ENCODE assay signal across 20 mouse cellular contexts in the genomic region with DNA sequence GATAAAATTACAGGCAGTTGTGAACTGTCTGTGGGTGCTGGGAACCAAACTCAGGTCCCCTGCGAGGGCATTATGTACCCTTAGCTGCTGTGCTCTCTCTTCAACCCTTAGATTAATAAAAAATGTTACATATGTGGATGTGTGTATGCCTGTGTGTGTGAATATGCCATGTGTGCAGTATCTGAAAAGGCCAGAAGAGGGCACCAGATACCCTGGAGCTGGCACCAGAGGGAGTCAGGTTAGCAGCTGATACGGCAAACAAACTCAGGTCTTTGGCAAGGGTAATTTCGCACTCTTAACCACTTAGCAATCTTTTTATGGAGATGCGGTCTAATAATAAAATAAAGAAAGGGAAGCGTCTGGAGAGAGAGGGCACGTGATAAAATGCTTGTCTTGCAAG. TPM values are rescaled to one million over a fixed set of nuclear protein-coding genes. Genes with fewer than 3 reads are reported as not detected.
DNase-seq lines count a peak whose midpoint lies in the region; ATAC-seq and TF ChIP-seq lines count a peak whose summit lies in the region.
"Had no signal": no experiment of that assay in that cellular context is flagged by ENCODE, and none has a peak within 500 bp of the region (broad histone marks: within the 10 kb centered on the region; RNA-seq: fewer than 3 reads in every experiment).

No protein-coding gene starts in this region.

- no peak overlapping the region for H3K4me2 ChIP-seq in forebrain, postnatal 0 days (ENCODE audit: low read depth)
- no peak overlapping the region for H3K4me2 ChIP-seq in forebrain, embryonic 15.5 days (replicated peaks)
- H3K4me2 ChIP-seq: embryonic facial prominence, embryonic 12.5 days; heart, embryonic 13.5 days; intestine, embryonic 15.5 days; limb, embryonic 12.5 days; neural tube, embryonic 15.5 days had no signal

- peak; percentile 36; the same call in 1 of the 2 replicates for TF ChIP-seq CTCF in forebrain, postnatal 0 days (IDR thresholded peaks at IDR 0.05; ENCODE audit: low read depth)
- TF ChIP-seq CTCF in left cerebral cortex, adult 2 months (IDR thresholded peaks at IDR 0.05), result peak; percentile 23
- TF ChIP-seq CTCF in testis, adult 2 months (IDR thresholded peaks at IDR 0.05; ENCODE audit: control insufficient read depth, insufficient read depth, insufficient replicate concordance, low read depth, low read length), result peak; percentile 37; the same call in 1 of the 2 replicates

- no peaks in the 10 kb centered on the region for H3K27me3 ChIP-seq in forebrain, postnatal 0 days (ENCODE audit: insufficient read depth, low read length)
- H3K27me3 ChIP-seq in forebrain, embryonic 15.5 days, result no peaks in the 10 kb centered on the region
- no peaks in the 10 kb centered on the region for H3K27me3 ChIP-seq in testis, adult 2 months (ENCODE audit: control insufficient read depth, insufficient read depth, low read length)
- H3K27me3 ChIP-seq: embryonic facial prominence, embryonic 12.5 days; heart, embryonic 13.5 days; intestine, embryonic 15.5 days; limb, embryonic 12.5 days; neural tube, embryonic 15.5 days had no signal

- no peak for DNase-seq in forebrain, postnatal 0 days
- DNase-seq in left cerebral cortex, adult 2 months (ENCODE audit: extremely low spot score in 1 of 2, low spot score in 2 of 2), result no peak
- no peak for DNase-seq in left cerebral cortex, adult 9 months (ENCODE audit: low spot score in 2 of 2)
- DNase-seq in testis, postnatal 10 days (ENCODE audit: low spot score), result no peak
- peak; percentile 51 for DNase-seq in naive thymus-derived CD4-positive, alpha-beta T cell, adult 2 months (ENCODE audit: low read depth)
- DNase-seq in right cerebral cortex, postnatal 36 days (ENCODE audit: low spot score in 2 of 2), result no peak
- DNase-seq: cerebellum, adult 18-20 months; kidney, postnatal 4 days; layer of hippocampus, postnatal 36 days; lung, postnatal 10 days; retina, postnatal 1 day had no signal

- no peak overlapping the region for H3K4me3 ChIP-seq in forebrain, postnatal 0 days (ENCODE audit: low read depth, low read length)
- H3K4me3 ChIP-seq in forebrain, embryonic 15.5 days, result no peak overlapping the region
- no peak overlapping the region for H3K4me3 ChIP-seq in left cerebral cortex, adult 2 months
- H3K4me3 ChIP-seq in testis, adult 2 months (ENCODE audit: control insufficient read depth, low read depth, low read length), result no peak overlapping the region
- H3K4me3 ChIP-seq: embryonic facial prominence, embryonic 12.5 days; heart, embryonic 13.5 days; hindbrain, embryonic 10.5 days; intestine, embryonic 15.5 days; limb, embryonic 12.5 days; neural tube, embryonic 15.5 days had no signal

- no peak for ATAC-seq in forebrain, postnatal 0 days
- no peak for ATAC-seq in forebrain, embryonic 15.5 days (replicated peaks)
- ATAC-seq: intestine, embryonic 15.5 days had no signal

- no peaks in the 10 kb centered on the region for H3K4me1 ChIP-seq in forebrain, postnatal 0 days (ENCODE audit: insufficient read depth)
- no peaks in the 10 kb centered on the region for H3K4me1 ChIP-seq in forebrain, embryonic 15.5 days
- no peaks in the 10 kb centered on the region for H3K4me1 ChIP-seq in testis, adult 2 months (ENCODE audit: control insufficient read depth, insufficient read depth, low read length)
- H3K4me1 ChIP-seq: embryonic facial prominence, embryonic 12.5 days; heart, embryonic 13.5 days; hindbrain, embryonic 10.5 days; intestine, embryonic 15.5 days; limb, embryonic 12.5 days; neural tube, embryonic 15.5 days had no signal

- H3K9ac ChIP-seq in forebrain, postnatal 0 days, result no peak overlapping the region
- H3K9ac ChIP-seq in forebrain, embryonic 15.5 days (replicated peaks), result no peak overlapping the region
- H3K9ac ChIP-seq: embryonic facial prominence, embryonic 12.5 days; heart, embryonic 13.5 days; intestine, embryonic 15.5 days; limb, embryonic 12.5 days; neural tube, embryonic 15.5 days had no signal

- WGBS in forebrain, postnatal 0 days, result 96% methylated on average over 6 of the region's 6 CpGs
- WGBS in forebrain, embryonic 15.5 days, result 97% methylated on average over 6 of the region's 6 CpGs

- intact Hi-C loops in left cerebral cortex, adult 2 months (cut with DNase I), result no loop called here

- peaks cover 78% of the 10 kb centered on the region for H3K36me3 ChIP-seq in forebrain, postnatal 0 days (ENCODE audit: insufficient read depth)
- peaks cover 66% of the 10 kb centered on the region for H3K36me3 ChIP-seq in forebrain, embryonic 15.5 days
- H3K36me3 ChIP-seq in testis, adult 2 months (ENCODE audit: control insufficient read depth, insufficient read depth, low read length), result no peaks in the 10 kb centered on the region; the same call in 1 of the 2 replicates

- no peak overlapping the region for H3K27ac ChIP-seq in forebrain, postnatal 0 days (ENCODE audit: low read depth, low read length)
- no peak overlapping the region for H3K27ac ChIP-seq in forebrain, embryonic 15.5 days (replicated peaks)
- no peak overlapping the region for H3K27ac ChIP-seq in left cerebral cortex, adult 2 months
- H3K27ac ChIP-seq in testis, adult 2 months (ENCODE audit: control insufficient read depth, insufficient read depth, low read depth, low read length), result no peak overlapping the region
- H3K27ac ChIP-seq: embryonic facial prominence, embryonic 12.5 days; heart, embryonic 13.5 days; hindbrain, embryonic 10.5 days; intestine, embryonic 15.5 days; limb, embryonic 12.5 days; neural tube, embryonic 15.5 days had no signal

- no peak for TF ChIP-seq POLR2A in testis, adult 2 months (IDR thresholded peaks at IDR 0.05; ENCODE audit: control insufficient read depth, low read depth, low read length)

- no peaks in the 10 kb centered on the region for H3K9me3 ChIP-seq in forebrain, postnatal 0 days (ENCODE audit: low read length)
- no peaks in the 10 kb centered on the region for H3K9me3 ChIP-seq in forebrain, embryonic 15.5 days
- H3K9me3 ChIP-seq: embryonic facial prominence, embryonic 12.5 days; intestine, embryonic 15.5 days; neural tube, embryonic 15.5 days had no signal

RNA-seq across cellular contexts. Expression of a gene that starts 12.3 kb away (rescaled TPM):
- 0.77 TPM in 1 of 2 replicates, not detected in the other for total RNA-seq in forebrain, postnatal 0 days (2014; rRNA removed)
- 0.11 TPM in 1 of 2 replicates, not detected in the other for polyA plus RNA-seq in forebrain, postnatal 0 days (2015; fragmentation: Nextera tagmentation; extraction: Ambion mirVana)
- 0.05 and 0.14 TPM in 2 replicates for polyA plus RNA-seq in forebrain, embryonic 15.5 days (2015; fragmentation: Nextera tagmentation; extraction: Ambion mirVana)
- under 1 TPM; 0.35 to 0.43 TPM for total RNA-seq in left cerebral cortex, adult 2 months (2021)
- polyA plus RNA-seq in testis, adult 2 months (2012; rRNA removed), result 0.11 and 0.16 TPM in 2 replicates
- total RNA-seq: gastrocnemius, postnatal 4 days had no signal

RNA-seq across cellular contexts. Expression of a gene that starts 21.0 kb away (rescaled TPM):
- total RNA-seq in forebrain, postnatal 0 days (2014; rRNA removed), result 55.9 and 57.7 TPM in 2 replicates
- polyA plus RNA-seq in forebrain, postnatal 0 days (2015; fragmentation: Nextera tagmentation; extraction: Ambion mirVana), result 25.5 and 32.7 TPM in 2 replicates
- polyA plus RNA-seq in forebrain, embryonic 15.5 days (2015; fragmentation: Nextera tagmentation; extraction: Ambion mirVana), result 46.3 and 50.8 TPM in 2 replicates
- 100 to 1,000 TPM in 1 of 2 experiments, 10 to 100 TPM in 1; 95.3 to 103 TPM for total RNA-seq in left cerebral cortex, adult 2 months (2021)
- polyA plus RNA-seq in testis, adult 2 months (2012; rRNA removed), result 16.4 and 16.7 TPM in 2 replicates

RNA-seq across cellular contexts. Expression of a gene that starts 41.8 kb away (rescaled TPM):
- 17.6 and 26.5 TPM in 2 replicates for total RNA-seq in forebrain, postnatal 0 days (2014; rRNA removed)
- 138 and 151 TPM in 2 replicates for polyA plus RNA-seq in forebrain, postnatal 0 days (2015; fragmentation: Nextera tagmentation; extraction: Ambion mirVana)
- 111 and 115 TPM in 2 replicates for polyA plus RNA-seq in forebrain, embryonic 15.5 days (2015; fragmentation: Nextera tagmentation; extraction: Ambion mirVana)
- 10 to 100 TPM; 65.5 to 72.7 TPM for total RNA-seq in left cerebral cortex, adult 2 months (2021)
- polyA plus RNA-seq in testis, adult 2 months (2012; rRNA removed), result 174 and 212 TPM in 2 replicates
